Mouse (Mus musculus) forebrain, embryonic 13.5 days (tissue): Measurements from ENCODE around the gene Brwd1. TPM values are rescaled to one million over a fixed set of nuclear protein-coding genes. Genes with fewer than 3 reads are reported as not detected.
A peak's percentile ranks its signal among the peaks of the same experiment; 100 is the strongest.
"Not testable (repeated sequence)": the region's sequence is repeated elsewhere in the genome, so short reads cannot be mapped to it uniquely, and the experiment has no call there.

ENCODE experiments used
- ATAC-seq: fragments of 200-750 bp; cut with Nextera tagmentation; 2 replicates; pipeline ENCODE4 v1.8.0; 2017
- H3K27ac ChIP-seq: fragments of 300-500 bp; sonication (generic); 2 replicates; pipeline ENCODE4 v1.5.1; 2015; ENCODE audit warnings: inconsistent platforms, mild to moderate bottlenecking, moderate library complexity
- H3K27me3 ChIP-seq: fragments of 300-500 bp; sonication (generic); 2 replicates; pipeline ENCODE4 v1.6.1; 2015; ENCODE audit warnings: mild to moderate bottlenecking, inconsistent platforms
- H3K36me3 ChIP-seq: fragments of 300-500 bp; sonication (generic); 2 replicates; pipeline ENCODE4 v1.6.1; 2015; ENCODE audit warnings: mild to moderate bottlenecking, inconsistent platforms; ENCODE audit not compliant: poor library complexity, severe bottlenecking
- H3K4me1 ChIP-seq: fragments of 300-500 bp; sonication (generic); 2 replicates; pipeline ENCODE4 v1.6.1; 2015; ENCODE audit warnings: inconsistent platforms
- H3K4me2 ChIP-seq: fragments of 300-500 bp; sonication (generic); 2 replicates; pipeline ENCODE4 v1.6.1; 2015; ENCODE audit warnings: inconsistent platforms, mild to moderate bottlenecking, moderate library complexity
- H3K4me3 ChIP-seq: fragments of 300-500 bp; sonication (generic); 2 replicates; pipeline ENCODE4 v1.5.1; 2015; ENCODE audit warnings: mild to moderate bottlenecking, inconsistent platforms
- H3K9ac ChIP-seq: fragments of 300-500 bp; sonication (generic); 2 replicates; pipeline ENCODE4 v1.6.1; 2015; ENCODE audit warnings: mild to moderate bottlenecking, inconsistent platforms
- H3K9me3 ChIP-seq: fragments of 300-500 bp; sonication (generic); replicated peaks from 2 replicates; pipeline ENCODE4 v1.6.1; 2016; ENCODE audit warnings: inconsistent platforms
- WGBS: fragments of 180-500 bp; shearing (Covaris S2); methylation state at CpG from one replicate; pipeline ENCODE4 v1.1.7; 2015; 5-methylcytosine and 5-hydroxymethylcytosine counted together
- polyA plus RNA-seq: library from polyadenylated mRNA; unstranded; fragments of >200 nt; fragmentation: Nextera tagmentation; extraction: Ambion mirVana; gene quantifications from 2 replicates; pipeline ENCODE4 v1.2.1, GENCODE M21; 2015

The Brwd1 gene
- polyA plus RNA-seq, 1 experiment from 2014 or later, result 206 TPM

DNA sequence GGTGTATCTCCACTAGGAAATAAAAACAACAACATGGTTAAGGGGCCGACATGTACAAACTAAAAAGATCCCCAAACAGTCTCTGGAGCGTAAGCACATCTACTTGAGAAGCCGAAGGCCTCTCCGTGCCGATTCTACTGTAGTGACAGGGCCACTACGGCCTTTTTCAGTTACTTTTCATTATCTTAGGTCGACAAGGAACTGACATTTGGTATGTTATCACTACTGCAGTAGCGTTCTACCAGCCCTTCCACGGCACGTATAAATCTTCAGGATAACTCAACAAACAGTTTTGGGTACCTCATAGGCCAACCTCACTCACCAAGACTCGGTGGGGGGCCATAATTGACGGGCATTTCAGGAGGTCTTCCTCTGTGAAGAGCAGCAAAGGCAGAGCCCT is 16.2 kb downstream of the Brwd1 start:
- H3K9me3 ChIP-seq, result no peaks in the 10 kb centered on the region
- H3K36me3 ChIP-seq, result peaks cover 94% of the 10 kb centered on the region
- H3K27ac ChIP-seq, result no peak overlapping the region
- no peaks in the 10 kb centered on the region for H3K4me1 ChIP-seq
- no peaks in the 10 kb centered on the region for H3K27me3 ChIP-seq
- no peak overlapping the region for H3K9ac ChIP-seq
- H3K4me2 ChIP-seq, result no peak overlapping the region
- ATAC-seq, result no peak
- H3K4me3 ChIP-seq, result no peak overlapping the region
- WGBS, result 94% methylated on average over 12 of the region's 12 CpGs

DNA sequence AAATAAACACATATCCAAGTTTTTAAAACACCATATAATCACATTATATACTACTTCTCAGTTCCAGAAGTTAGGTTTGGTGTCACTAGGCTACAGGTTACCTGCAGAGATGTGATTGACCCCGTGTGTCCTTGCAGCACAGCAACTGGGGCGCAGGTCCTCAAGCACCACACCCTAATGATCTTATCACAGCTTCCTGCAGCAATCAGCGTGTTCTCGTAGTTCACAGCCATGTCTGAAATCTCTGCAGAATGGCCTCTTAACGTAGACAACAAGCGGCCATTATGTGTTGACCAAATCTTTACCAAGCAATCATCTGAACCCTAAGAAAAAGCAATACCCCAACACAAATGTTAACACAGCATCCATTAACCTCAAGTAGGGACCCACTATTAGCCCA is 17.7 kb downstream of the Brwd1 start:
- Histone ChIP-seq H3K27me3 (no peaks in the 10 kb centered on the region), H3K27ac (no peak overlapping the region), H3K4me3 (no peak overlapping the region), H3K9ac (no peak overlapping the region), H3K36me3 (peaks cover 96% of the 10 kb centered on the region), H3K4me2 (no peak overlapping the region), H3K4me1 (no peaks in the 10 kb centered on the region), H3K9me3 (no peaks in the 10 kb centered on the region)
- ATAC-seq, result no peak
- 98% methylated on average over 6 of the region's 6 CpGs for WGBS

DNA sequence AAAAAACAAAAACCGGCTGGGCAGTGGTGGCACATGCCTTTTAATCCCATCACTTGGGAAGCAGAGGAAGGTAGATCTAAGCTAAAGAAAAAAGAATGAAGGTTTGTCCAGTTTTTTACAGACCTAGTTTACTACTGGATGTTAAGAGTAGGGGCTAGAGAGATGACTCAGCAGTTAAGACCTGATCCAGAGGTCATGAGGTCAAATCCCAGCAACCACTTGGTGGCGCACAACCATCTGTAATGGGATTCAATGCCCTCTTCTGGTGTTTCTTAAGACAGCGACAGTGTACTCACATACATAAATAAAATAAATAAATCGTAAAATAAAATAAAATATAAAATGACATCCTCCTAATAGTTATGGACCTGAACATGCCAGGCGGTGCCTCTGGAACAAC is 38.2 kb downstream of the Brwd1 start:
- Histone ChIP-seq H3K36me3 (peaks cover 95% of the 10 kb centered on the region), H3K4me3 (no peak overlapping the region), H3K9me3 (no peaks in the 10 kb centered on the region), H3K4me1 (no peaks in the 10 kb centered on the region), H3K4me2 (no peak overlapping the region), H3K9ac (no peak overlapping the region), H3K27me3 (no peaks in the 10 kb centered on the region), H3K27ac (no peak overlapping the region)
- WGBS, result 71% methylated on average over 5 of the region's 5 CpGs
- ATAC-seq, result no peak

DNA sequence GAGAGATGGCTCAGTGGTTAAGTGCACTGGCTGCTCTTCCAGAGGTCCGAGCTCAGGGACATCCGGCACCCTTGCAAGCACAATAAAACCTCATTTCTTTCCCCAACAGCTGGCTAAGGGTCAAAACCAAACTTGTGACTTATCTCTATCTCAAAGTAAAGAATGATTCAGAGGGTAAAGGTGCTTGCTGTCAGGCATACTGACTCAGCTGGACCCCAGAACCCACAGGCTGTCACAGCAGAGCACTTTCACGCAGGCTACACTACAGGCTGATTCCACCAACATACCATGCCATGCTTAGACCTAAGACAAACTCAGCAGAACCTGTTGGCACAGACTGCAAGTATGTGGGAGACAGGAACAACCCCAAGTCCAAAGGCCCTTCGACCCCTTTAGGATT is 41.6 kb downstream of the Brwd1 start:
- Histone ChIP-seq H3K4me1 (no peaks in the 10 kb centered on the region), H3K4me2 (no peak overlapping the region), H3K9me3 (no peaks in the 10 kb centered on the region), H3K4me3 (no peak overlapping the region), H3K36me3 (peaks cover 96% of the 10 kb centered on the region), H3K9ac (no peak overlapping the region), H3K27ac (no peak overlapping the region), H3K27me3 (no peaks in the 10 kb centered on the region)
- WGBS, result 94% methylated on average over 4 of the region's 4 CpGs
- no peak for ATAC-seq

DNA sequence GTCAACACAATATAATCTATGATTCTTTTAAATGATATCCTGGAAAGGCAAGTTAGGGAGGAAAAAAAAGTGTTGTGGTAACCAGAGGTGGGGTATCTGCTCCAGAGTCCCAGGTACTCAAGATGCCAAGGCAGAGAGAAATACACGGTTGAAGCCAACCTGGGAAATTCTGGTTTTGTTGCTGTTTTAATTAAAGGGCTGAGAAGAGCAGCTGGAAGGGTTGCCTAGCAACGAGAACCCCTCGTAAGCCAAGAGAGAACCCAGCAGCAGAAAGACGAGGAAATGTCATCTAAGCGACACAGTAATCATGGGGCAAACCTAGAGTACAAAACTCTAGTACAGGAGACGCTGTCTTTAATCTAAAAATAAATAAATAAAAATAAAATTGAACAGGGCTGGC is 42.8 kb downstream of the Brwd1 start:
- WGBS, result 45% methylated on average over 6 of the region's 6 CpGs
- no peaks in the 10 kb centered on the region for H3K4me1 ChIP-seq
- no peak overlapping the region for H3K4me3 ChIP-seq
- no peak for ATAC-seq
- H3K9me3 ChIP-seq, result no peaks in the 10 kb centered on the region
- peak overlapping the region; percentile 6; the same call in 1 of the 2 replicates for H3K27ac ChIP-seq
- no peaks in the 10 kb centered on the region for H3K27me3 ChIP-seq
- H3K4me2 ChIP-seq, result no peak overlapping the region
- H3K9ac ChIP-seq, result no peak overlapping the region
- peaks cover 98% of the 10 kb centered on the region for H3K36me3 ChIP-seq

DNA sequence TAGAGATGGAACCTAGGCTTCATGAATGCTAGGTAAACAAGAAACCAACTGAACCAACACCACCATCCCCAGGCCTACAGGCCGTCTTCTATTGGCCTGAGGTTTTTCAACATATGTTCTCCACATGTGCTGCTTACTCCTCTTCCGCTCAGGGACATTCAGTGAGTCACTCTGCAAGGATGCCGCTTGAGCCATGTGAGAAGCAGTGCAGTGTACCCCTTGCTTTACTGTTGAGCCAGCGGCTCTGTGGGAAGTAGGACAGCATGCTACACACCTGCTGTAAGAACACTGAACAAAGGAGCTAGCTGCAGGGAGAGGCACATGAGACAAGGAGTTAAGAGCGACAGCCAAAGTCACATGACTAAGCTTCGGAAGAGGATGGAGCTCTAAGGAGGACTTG is 47.9 kb downstream of the Brwd1 start:
- no peak overlapping the region for H3K27ac ChIP-seq
- peaks cover 98% of the 10 kb centered on the region for H3K36me3 ChIP-seq
- no peak overlapping the region for H3K9ac ChIP-seq
- no peak for ATAC-seq
- H3K4me2 ChIP-seq, result no peak overlapping the region
- 91% methylated on average over 6 of the region's 6 CpGs for WGBS
- no peaks in the 10 kb centered on the region for H3K27me3 ChIP-seq
- no peaks in the 10 kb centered on the region for H3K9me3 ChIP-seq
- H3K4me3 ChIP-seq, result no peak overlapping the region
- no peaks in the 10 kb centered on the region for H3K4me1 ChIP-seq

DNA sequence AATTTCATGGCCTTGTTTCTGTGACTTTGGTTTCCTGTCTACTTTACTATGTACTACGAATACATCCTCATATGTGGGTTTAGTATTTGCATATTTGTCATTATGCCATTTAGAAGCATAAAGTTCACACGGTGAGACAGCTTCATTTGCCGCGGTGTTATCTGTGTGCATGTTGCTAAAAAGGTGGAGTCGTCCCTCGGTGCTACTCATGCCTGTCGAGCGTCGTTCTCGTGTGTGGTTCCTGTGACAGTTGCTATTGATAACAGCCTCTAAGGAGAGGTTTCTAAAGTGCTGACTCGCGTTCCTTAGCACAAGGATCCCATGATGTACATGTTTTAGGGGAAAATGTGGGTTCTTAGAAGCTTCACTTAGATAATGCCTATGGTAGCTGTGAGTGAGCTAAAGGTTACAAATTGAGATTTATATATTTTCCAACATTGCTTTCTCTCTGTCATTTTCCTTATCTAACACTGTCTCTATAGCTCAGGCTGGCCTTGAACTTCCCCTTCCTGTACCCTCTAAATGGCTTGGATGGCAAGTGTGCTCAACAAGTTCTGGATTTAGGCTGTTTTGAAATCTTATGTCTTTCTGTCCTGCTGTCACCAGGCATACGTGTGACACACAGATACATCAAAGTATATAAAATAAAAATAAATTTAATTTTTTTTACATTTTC is 49.8 kb downstream of the Brwd1 start:
- no peak for ATAC-seq
- H3K36me3 ChIP-seq, result peaks cover 99% of the 10 kb centered on the region
- H3K4me3 ChIP-seq, result no peak overlapping the region
- no peak overlapping the region for H3K4me2 ChIP-seq
- no peak overlapping the region for H3K9ac ChIP-seq
- H3K4me1 ChIP-seq, result no peaks in the 10 kb centered on the region
- H3K27ac ChIP-seq, result no peak overlapping the region
- H3K9me3 ChIP-seq, result no peaks in the 10 kb centered on the region
- no peaks in the 10 kb centered on the region for H3K27me3 ChIP-seq
- 94% methylated on average over 13 of the region's 13 CpGs for WGBS

DNA sequence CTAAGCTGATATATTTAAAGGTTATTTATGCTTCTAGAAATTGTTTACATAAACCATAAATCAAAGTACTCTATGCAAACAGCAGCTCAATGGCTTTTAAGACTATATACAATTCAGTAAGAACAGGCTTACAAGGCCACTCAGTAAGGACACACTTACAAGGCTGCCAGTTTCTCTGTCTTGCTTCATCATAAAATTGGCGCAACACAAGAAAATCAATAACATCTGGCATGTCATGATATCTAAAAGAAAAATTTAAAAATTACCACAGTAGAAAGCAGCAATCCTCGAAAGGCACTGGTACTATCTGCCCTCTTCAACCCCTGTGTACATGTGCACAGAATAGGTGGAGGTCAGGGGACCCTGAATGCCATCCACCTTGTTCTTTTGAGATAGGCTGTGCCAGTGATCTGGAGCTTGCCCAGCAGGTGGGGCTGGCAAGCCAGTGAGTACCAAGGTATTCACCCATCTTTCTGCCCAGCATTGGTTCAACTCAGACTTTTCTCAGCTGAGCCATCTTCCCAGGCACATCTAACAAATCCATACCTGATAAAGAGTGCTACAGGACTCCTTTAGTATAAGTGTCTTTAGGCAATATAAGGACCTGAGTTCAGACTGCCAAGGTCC is 51.7 kb downstream of the Brwd1 start:
- no peaks in the 10 kb centered on the region for H3K9me3 ChIP-seq
- H3K4me2 ChIP-seq, result no peak overlapping the region
- no peak overlapping the region for H3K27ac ChIP-seq
- 93% methylated on average over 2 of the region's 2 CpGs for WGBS
- no peaks in the 10 kb centered on the region for H3K27me3 ChIP-seq
- no peak overlapping the region for H3K4me3 ChIP-seq
- H3K9ac ChIP-seq, result no peak overlapping the region
- no peak for ATAC-seq
- no peaks in the 10 kb centered on the region for H3K4me1 ChIP-seq
- peaks cover 98% of the 10 kb centered on the region for H3K36me3 ChIP-seq

DNA sequence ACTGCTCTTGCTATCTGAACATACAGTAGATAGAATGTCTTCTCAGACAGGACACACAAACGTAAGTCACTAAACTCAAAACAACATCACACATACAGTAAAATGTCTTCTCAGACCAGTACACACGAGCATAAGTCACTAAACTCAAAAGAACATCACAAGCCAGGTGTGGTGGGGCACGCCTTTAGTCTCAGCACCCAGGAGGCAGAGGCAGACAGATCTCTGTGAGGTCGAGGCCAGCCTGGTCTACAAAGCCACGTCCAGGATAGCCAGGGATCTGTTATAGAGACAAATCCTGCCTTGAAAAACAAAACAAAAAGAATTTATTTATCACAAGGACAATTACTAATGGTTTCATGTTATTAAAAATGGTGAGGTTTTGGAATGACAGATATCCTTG is 56.1 kb downstream of the Brwd1 start:
- no peak overlapping the region for H3K4me3 ChIP-seq
- no peak overlapping the region for H3K27ac ChIP-seq
- no peaks in the 10 kb centered on the region for H3K9me3 ChIP-seq
- peaks cover 91% of the 10 kb centered on the region for H3K36me3 ChIP-seq
- H3K9ac ChIP-seq, result no peak overlapping the region
- 94% methylated on average over 5 of the region's 5 CpGs for WGBS
- H3K27me3 ChIP-seq, result no peaks in the 10 kb centered on the region
- no peak for ATAC-seq
- H3K4me2 ChIP-seq, result no peak overlapping the region
- H3K4me1 ChIP-seq, result no peaks in the 10 kb centered on the region

DNA sequence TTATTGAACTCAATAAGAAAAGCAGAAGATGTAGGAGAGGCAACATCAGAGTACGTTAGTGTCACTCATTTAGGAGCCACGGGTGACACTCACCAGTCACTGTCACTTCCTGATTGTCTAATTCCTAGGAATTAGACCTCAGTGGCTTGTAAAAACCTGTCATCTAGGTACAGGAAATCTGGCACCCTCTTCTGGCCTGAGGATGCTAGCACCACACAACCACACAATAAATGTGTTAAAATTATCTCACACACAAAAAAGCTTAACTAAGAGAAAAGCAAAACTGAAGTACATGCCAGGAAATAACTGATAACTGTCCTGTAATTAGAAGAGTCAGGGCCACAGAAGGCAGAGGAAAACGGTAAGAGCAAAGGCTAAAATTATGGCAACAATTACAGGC is 57.1 kb downstream of the Brwd1 start:
- no peak for ATAC-seq
- Histone ChIP-seq H3K36me3 (peaks cover 91% of the 10 kb centered on the region), H3K4me1 (no peaks in the 10 kb centered on the region), H3K27ac (no peak overlapping the region), H3K4me2 (no peak overlapping the region), H3K9ac (no peak overlapping the region), H3K4me3 (no peak overlapping the region), H3K27me3 (no peaks in the 10 kb centered on the region), H3K9me3 (no peaks in the 10 kb centered on the region)
- WGBS, result 91% methylated on average over 3 of the region's 3 CpGs

DNA sequence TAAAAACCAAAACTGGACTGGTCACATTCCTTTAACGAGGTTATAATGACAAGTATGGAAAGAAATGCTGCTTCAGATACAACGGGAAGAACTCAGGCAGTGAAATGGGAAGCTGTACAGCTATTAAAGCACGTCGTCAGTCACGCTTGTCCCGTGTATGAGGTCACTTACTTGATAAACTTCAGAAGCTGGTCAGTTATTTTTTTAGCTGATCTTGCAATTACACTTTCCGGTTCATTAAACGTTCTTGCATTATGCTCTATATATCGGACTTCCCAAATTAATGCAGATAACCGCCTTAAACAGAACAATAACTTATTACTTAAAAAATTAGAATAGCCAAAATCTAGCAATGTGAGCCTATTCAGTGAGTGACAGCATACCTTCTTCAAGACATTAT is 61.3 kb downstream of the Brwd1 start:
- no peak overlapping the region for H3K4me2 ChIP-seq
- no peaks in the 10 kb centered on the region for H3K27me3 ChIP-seq
- H3K4me3 ChIP-seq, result no peak overlapping the region
- no peaks in the 10 kb centered on the region for H3K9me3 ChIP-seq
- 90% methylated on average over 10 of the region's 10 CpGs for WGBS
- no peaks in the 10 kb centered on the region for H3K4me1 ChIP-seq
- no peak overlapping the region for H3K27ac ChIP-seq
- ATAC-seq, result no peak
- H3K9ac ChIP-seq, result no peak overlapping the region
- peaks cover 89% of the 10 kb centered on the region for H3K36me3 ChIP-seq

DNA sequence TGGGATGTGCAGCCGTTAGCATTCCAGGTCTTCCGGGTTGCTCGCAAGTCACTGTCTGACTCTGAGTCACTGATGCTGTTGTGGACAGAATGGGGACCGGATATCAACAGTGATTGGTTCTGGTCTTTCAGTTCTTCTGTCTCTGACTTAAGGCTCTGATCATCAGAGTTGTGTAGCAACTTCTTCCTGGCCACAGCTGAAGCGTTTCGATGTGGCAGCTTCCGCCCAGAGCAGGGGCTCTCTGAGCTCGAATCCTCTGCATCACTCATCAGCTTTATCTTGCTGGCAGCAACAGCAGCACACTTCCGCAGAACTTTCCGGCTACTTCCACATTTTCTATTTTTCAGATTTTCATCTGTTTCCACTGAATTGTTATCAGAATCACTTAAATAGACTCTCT is 73.2 kb downstream of the Brwd1 start:
- not testable (repeated sequence) for H3K4me3 ChIP-seq, H3K27ac ChIP-seq, H3K9ac ChIP-seq, H3K9me3 ChIP-seq, ATAC-seq, H3K27me3 ChIP-seq, H3K4me1 ChIP-seq, H3K4me2 ChIP-seq
- no CpG with 5 or more reads among the region's 10 CpGs for whole genome bisulfite sequencing
- peaks cover 35% of the 10 kb centered on the region for H3K36me3 ChIP-seq

DNA sequence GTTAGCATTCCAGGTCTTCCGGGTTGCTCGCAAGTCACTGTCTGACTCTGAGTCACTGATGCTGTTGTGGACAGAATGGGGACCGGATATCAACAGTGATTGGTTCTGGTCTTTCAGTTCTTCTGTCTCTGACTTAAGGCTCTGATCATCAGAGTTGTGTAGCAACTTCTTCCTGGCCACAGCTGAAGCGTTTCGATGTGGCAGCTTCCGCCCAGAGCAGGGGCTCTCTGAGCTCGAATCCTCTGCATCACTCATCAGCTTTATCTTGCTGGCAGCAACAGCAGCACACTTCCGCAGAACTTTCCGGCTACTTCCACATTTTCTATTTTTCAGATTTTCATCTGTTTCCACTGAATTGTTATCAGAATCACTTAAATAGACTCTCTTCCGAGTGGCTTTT is 78.0 kb downstream of the Brwd1 start:
- H3K27ac ChIP-seq, ATAC-seq, H3K4me3 ChIP-seq, H3K9ac ChIP-seq, H3K27me3 ChIP-seq, H3K4me2 ChIP-seq, H3K9me3 ChIP-seq, H3K4me1 ChIP-seq: not testable (repeated sequence)
- WGBS, result no CpG with 5 or more reads among the region's 10 CpGs
- H3K36me3 ChIP-seq, result peaks cover 51% of the 10 kb centered on the region
